Mouse (Mus musculus): ENCODE measurements around the gene Tnfsf4. TPM values are rescaled to one million over a fixed set of nuclear protein-coding genes. Genes with fewer than 3 reads are reported as not detected.

Gene Tnfsf4
- polyA plus RNA-seq, 1 experiment from 2014 or later: not detected

Other genes starting within 250 kb of the Tnfsf4 start
- 0.21 and 0.38 TPM in 2 replicates for gene Tex50, start 236.1 kb upstream of the Tnfsf4 start, polyA plus RNA-seq (2016; fragmentation: Nextera tagmentation; extraction: Ambion mirVana)
- gene Prdx6, start 144.2 kb upstream of the Tnfsf4 start, polyA plus RNA-seq (2016; fragmentation: Nextera tagmentation; extraction: Ambion mirVana): 783 and 804 TPM in 2 replicates
- gene Tnfsf18, start 99.2 kb downstream of the Tnfsf4 start, polyA plus RNA-seq (2016; fragmentation: Nextera tagmentation; extraction: Ambion mirVana): not detected in 2 replicates

Data from embryonic facial prominence, embryonic 10.5 days (tissue).